Comparison of ENCODE assay signal across 9 mouse cellular contexts in genomic region chr5:109555236-109555675, GRCm38 (mm10). TPM values are rescaled to one million over a fixed set of nuclear protein-coding genes. Genes with fewer than 3 reads are reported as not detected.
A peak's percentile ranks its signal among the peaks of the same experiment; 100 is the strongest.
DNase-seq lines count a peak whose midpoint lies in the region; ATAC-seq and TF ChIP-seq lines count a peak whose summit lies in the region.
"Had no signal": no experiment of that assay in that cellular context is flagged by ENCODE, and none has a peak within 500 bp of the region (broad histone marks: within the 10 kb centered on the region; RNA-seq: fewer than 3 reads in every experiment).

No protein-coding gene starts in this region.

- H3K36me3 ChIP-seq in G1E (replicated peaks): peaks cover 55% of the 10 kb centered on the region
- peaks cover 57% of the 10 kb centered on the region for H3K36me3 ChIP-seq in limb, embryonic 10.5 days

- H3K4me3 ChIP-seq in G1E (ENCODE audit: low read depth, low read length): peak overlapping the region; percentile 45; the same call in 1 of the 2 replicates
- H3K4me3 ChIP-seq in limb, embryonic 10.5 days: peak overlapping the region; percentile 76; the same call in 1 of the 2 replicates

- H3K27ac ChIP-seq in limb, embryonic 10.5 days: no peak overlapping the region
- H3K27ac ChIP-seq: hindbrain, embryonic 14.5 days; midbrain, embryonic 15.5 days had no signal

- peaks cover 10% of the 10 kb centered on the region for H3K4me1 ChIP-seq in G1E (ENCODE audit: insufficient read depth, low read depth, low read length)
- H3K4me1 ChIP-seq in limb, embryonic 10.5 days: no peaks in the 10 kb centered on the region
- H3K4me1 ChIP-seq: midbrain, embryonic 15.5 days had no signal

- peak; percentile 3 for DNase-seq in gastrocnemius, postnatal 14 days
- no peak for DNase-seq in gastrocnemius, postnatal 36 days
- DNase-seq in ovary, postnatal 36 days (ENCODE audit: low spot score): peak; percentile 12
- DNase-seq in ovary, postnatal 10 days (ENCODE audit: low spot score): no peak
- DNase-seq in G1E (ENCODE audit: low spot score): peak; percentile 2
- DNase-seq in limb, embryonic 10.5 days (ENCODE audit: low spot score): no peak

- ATAC-seq in G1E (ENCODE audit: extremely low read depth, insufficient number of reproducible peaks, low FRiP score, poor library complexity, severe bottlenecking): no peak
- ATAC-seq in inflammation-experienced regulatory T-cells, adult 6 months: no peak
- ATAC-seq: midbrain, embryonic 15.5 days had no signal

- H3K9me3 ChIP-seq in G1E (replicated peaks): peaks cover 66% of the 10 kb centered on the region
- peaks cover 51% of the 10 kb centered on the region for H3K9me3 ChIP-seq in limb, embryonic 10.5 days (replicated peaks)

- WGBS in limb, embryonic 10.5 days: 78% methylated on average over 26 of the region's 26 CpGs

- intact Hi-C loops in gastrocnemius, postnatal 14 days (cut with DNase I; ENCODE audit: low total_unique reads): no loop called here
- intact Hi-C loops in gastrocnemius, postnatal 36 days (cut with DNase I): loop anchor here (10.0 kb wide), 2 partner anchors 200 to 370 kb away; partner anchors contain the start of genes 4930522L14Rik and Gm15446

- no peaks in the 10 kb centered on the region; the same call in 1 of the 2 replicates for H3K27me3 ChIP-seq in G1E (ENCODE audit: insufficient read depth, low read length)
- H3K27me3 ChIP-seq in limb, embryonic 10.5 days (ENCODE audit: low read depth, poor library complexity, severe bottlenecking): no peaks in the 10 kb centered on the region
- H3K27me3 ChIP-seq: midbrain, embryonic 15.5 days had no signal

- TF ChIP-seq CTCF in G1E (IDR thresholded peaks at IDR 0.05; ENCODE audit: low read depth, low read length): no peak

RNA-seq across cellular contexts. Expression of gene Crlf2, which starts 3.5 kb away (rescaled TPM):
- 1 to 10 TPM; 8.0 to 8.5 TPM for total RNA-seq in gastrocnemius, postnatal 14 days (2021)
- total RNA-seq in gastrocnemius, postnatal 36 days (2021): 1 to 10 TPM; 2.5 to 3.0 TPM
- 3.2 and 4.2 TPM in 2 replicates for total RNA-seq in G1E (2014; fragmentation: Nextera tagmentation)
- 4.0 and 6.2 TPM in 2 replicates for total RNA-seq in G1E (2017)
- polyA plus RNA-seq in G1E (2012): 37.4 and 52.7 TPM in 2 replicates
- polyA plus RNA-seq in limb, embryonic 10.5 days (2016; fragmentation: Nextera tagmentation; extraction: Ambion mirVana): 7.0 and 8.1 TPM in 2 replicates
- polyA plus RNA-seq in inflammation-experienced regulatory T-cells, adult 6 months (2017; shearing (Covaris generic)): 10 to 100 TPM in 1 of 3 experiments, 1 to 10 TPM in 2; 4.5 to 10.3 (median 7.9) TPM

Comparison
In these comparisons a context has a peak if more than half of its experiments do, and no peak if none do; other contexts are left out.
1. DNase-seq: peak in gastrocnemius, postnatal 14 days (single experiment), ovary, postnatal 36 days (single experiment) and G1E (single experiment); none in gastrocnemius, postnatal 36 days (0 of 2), ovary, postnatal 10 days (single experiment) and limb, embryonic 10.5 days (single experiment).